Mouse (Mus musculus): ENCODE measurements at regions not wholly inside any gene's neighbourhood (a gene's known extent, or its start where the extent isn't known, plus 50 kb on each side); places are given as distances from the start of the nearest gene placed in this dataset.

GRCm38 (mm10) chr1:193655076-193655677 lies 285.1 kb upstream of the Camk1g start:
- TF ChIP-seq CTCF (conservative IDR thresholded peaks at IDR 0.05; ENCODE audit: low read length) (no peak), POU5F1 (IDR thresholded peaks at IDR 0.05; ENCODE audit: borderline replicate concordance, low read length) (no peak), NANOG (IDR thresholded peaks at IDR 0.05; ENCODE audit: borderline replicate concordance, low read length) (no peak)
- Histone ChIP-seq H3K4me1 (replicated peaks; ENCODE audit: low read depth, low read length) (peaks cover 23% of the 10 kb centered on the region), H3K4me3 (replicated peaks; ENCODE audit: low read length) (no peak overlapping the region), H3K9me3 (ENCODE audit: low read length) (0 out of 2 replicates have a peak, but pooled peaks cover 4% of the 10 kb centered on the region), H3K36me3 (ENCODE audit: insufficient read depth, low read length) (no peaks in the 10 kb centered on the region), H3K27me3 (ENCODE audit: insufficient read depth, low read length) (peaks cover 3% of the 10 kb centered on the region; the same call in 1 of the 2 replicates)

DNA sequence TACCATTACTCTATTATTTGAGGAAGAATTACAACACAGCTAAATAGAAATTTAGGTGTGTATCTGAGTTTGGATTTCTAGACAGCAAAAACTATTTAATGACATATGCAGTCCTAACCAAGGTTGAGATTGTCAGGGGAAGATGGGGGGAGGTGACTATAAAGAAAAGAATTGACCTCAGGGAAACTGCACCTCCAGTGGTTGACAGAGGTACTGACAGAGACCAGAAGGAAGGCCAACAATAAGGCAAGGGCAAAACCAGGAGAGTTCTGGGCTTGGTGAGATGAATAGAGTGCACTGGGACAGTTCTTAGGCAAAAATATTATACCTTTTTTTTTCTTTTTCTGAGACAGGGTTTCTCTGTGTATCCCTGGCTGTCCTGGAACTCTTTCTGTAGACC lies 280.2 kb upstream of the Camk1g start:
- Histone ChIP-seq H3K4me1 (replicated peaks; ENCODE audit: low read depth, low read length) (peaks cover 5% of the 10 kb centered on the region), H3K4me3 (replicated peaks; ENCODE audit: low read length) (no peak overlapping the region), H3K27me3 (ENCODE audit: insufficient read depth, low read length) (no peaks in the 10 kb centered on the region), H3K9me3 (ENCODE audit: low read length) (no peaks in the 10 kb centered on the region), H3K36me3 (ENCODE audit: insufficient read depth, low read length) (no peaks in the 10 kb centered on the region)
- TF ChIP-seq CTCF (conservative IDR thresholded peaks at IDR 0.05; ENCODE audit: low read length) (peak; percentile 67), POU5F1 (IDR thresholded peaks at IDR 0.05; ENCODE audit: borderline replicate concordance, low read length) (no peak)

DNA sequence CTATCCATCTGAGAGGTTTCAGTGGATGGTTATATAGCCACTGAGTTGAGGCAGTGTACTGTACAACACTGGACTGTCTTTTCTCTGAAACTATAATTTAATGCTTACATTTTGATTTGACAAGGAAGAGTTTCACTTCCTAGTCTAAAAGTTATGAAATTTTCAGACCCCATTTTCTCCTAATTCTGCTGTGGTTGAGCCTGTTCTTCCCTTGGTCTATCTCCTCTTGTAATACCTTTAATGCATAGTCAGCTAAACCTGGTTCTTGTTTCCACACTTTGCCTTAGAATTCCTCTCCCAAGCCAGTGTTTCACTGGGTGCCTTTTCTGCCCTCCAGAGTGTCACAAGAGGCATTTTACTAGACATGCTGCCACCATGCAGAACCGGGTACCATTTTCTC lies 279.3 kb upstream of the Camk1g start:
- Histone ChIP-seq H3K4me1 (replicated peaks; ENCODE audit: low read depth, low read length) (no peaks in the 10 kb centered on the region), H3K36me3 (ENCODE audit: insufficient read depth, low read length) (no peaks in the 10 kb centered on the region), H3K4me3 (replicated peaks; ENCODE audit: low read length) (no peak overlapping the region), H3K27me3 (ENCODE audit: insufficient read depth, low read length) (no peaks in the 10 kb centered on the region), H3K9me3 (ENCODE audit: low read length) (0 out of 2 replicates have a peak, but pooled peaks cover 2% of the 10 kb centered on the region)
- no peak for TF ChIP-seq POU5F1 (IDR thresholded peaks at IDR 0.05; ENCODE audit: borderline replicate concordance, low read length)
- no peak for TF ChIP-seq NANOG (IDR thresholded peaks at IDR 0.05; ENCODE audit: borderline replicate concordance, low read length)
- no peak for TF ChIP-seq CTCF (conservative IDR thresholded peaks at IDR 0.05; ENCODE audit: low read length)

DNA sequence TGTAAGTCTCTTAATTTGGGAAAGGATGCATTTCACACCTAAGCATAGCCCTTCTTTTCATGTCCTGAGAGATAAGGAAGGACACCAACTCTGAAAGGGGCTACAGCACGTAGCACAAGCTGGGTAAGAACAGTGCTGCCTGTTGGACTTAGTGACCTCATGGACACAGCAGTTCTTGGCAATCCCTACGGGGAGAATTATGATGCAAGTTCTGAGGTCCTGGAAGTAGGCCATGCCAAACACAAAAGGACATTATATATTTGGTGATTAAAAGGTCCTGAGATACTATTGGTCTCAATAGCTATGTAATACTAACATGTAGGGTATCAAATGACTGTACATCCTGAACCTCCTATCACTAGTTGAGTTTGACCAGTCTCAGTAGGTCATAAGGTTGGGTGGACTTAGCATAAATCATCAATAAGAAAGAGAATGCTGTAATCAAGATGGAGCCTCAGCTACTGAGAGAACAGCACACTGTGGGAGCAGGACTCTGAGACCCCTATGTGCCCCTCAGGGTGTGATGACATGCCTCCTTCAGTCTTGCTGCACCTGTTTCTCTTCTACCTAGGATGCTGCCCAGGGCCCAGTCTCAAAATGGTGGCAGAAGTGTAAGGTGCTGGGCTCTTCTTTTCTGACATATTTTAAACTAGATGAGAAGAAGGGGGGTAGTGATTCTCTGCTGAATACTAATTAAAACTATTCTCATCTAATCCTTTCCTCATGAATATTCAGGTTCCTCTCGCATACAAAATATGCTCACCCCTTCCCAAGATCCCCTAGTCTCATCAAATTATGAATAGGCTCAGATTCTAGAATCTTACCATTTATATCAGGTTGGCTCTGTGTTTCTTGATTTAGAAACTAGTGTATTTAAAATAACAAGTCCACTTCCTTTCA lies 277.5 kb upstream of the Camk1g start:
- Histone ChIP-seq H3K36me3 (ENCODE audit: insufficient read depth, low read length) (no peaks in the 10 kb centered on the region), H3K4me1 (replicated peaks; ENCODE audit: low read depth, low read length) (no peaks in the 10 kb centered on the region), H3K27me3 (ENCODE audit: insufficient read depth, low read length) (no peaks in the 10 kb centered on the region), H3K4me3 (replicated peaks; ENCODE audit: low read length) (no peak overlapping the region), H3K9me3 (ENCODE audit: low read length) (0 out of 2 replicates have a peak, but pooled peaks cover 3% of the 10 kb centered on the region)
- TF ChIP-seq CTCF (conservative IDR thresholded peaks at IDR 0.05; ENCODE audit: low read length) (no peak), POU5F1 (IDR thresholded peaks at IDR 0.05; ENCODE audit: borderline replicate concordance, low read length) (no peak), NANOG (IDR thresholded peaks at IDR 0.05; ENCODE audit: borderline replicate concordance, low read length) (no peak)

GRCm38 (mm10) chr1:193644506-193644905 lies 274.4 kb upstream of the Camk1g start:
- Histone ChIP-seq H3K9me3 (ENCODE audit: low read length) (0 out of 2 replicates have a peak, but pooled peaks cover 3% of the 10 kb centered on the region), H3K4me3 (replicated peaks; ENCODE audit: low read length) (no peak overlapping the region), H3K27me3 (ENCODE audit: insufficient read depth, low read length) (no peaks in the 10 kb centered on the region), H3K4me1 (replicated peaks; ENCODE audit: low read depth, low read length) (no peaks in the 10 kb centered on the region), H3K36me3 (ENCODE audit: insufficient read depth, low read length) (no peaks in the 10 kb centered on the region)
- TF ChIP-seq NANOG (IDR thresholded peaks at IDR 0.05; ENCODE audit: borderline replicate concordance, low read length) = no peak
- TF ChIP-seq POU5F1 (IDR thresholded peaks at IDR 0.05; ENCODE audit: borderline replicate concordance, low read length) = no peak

DNA sequence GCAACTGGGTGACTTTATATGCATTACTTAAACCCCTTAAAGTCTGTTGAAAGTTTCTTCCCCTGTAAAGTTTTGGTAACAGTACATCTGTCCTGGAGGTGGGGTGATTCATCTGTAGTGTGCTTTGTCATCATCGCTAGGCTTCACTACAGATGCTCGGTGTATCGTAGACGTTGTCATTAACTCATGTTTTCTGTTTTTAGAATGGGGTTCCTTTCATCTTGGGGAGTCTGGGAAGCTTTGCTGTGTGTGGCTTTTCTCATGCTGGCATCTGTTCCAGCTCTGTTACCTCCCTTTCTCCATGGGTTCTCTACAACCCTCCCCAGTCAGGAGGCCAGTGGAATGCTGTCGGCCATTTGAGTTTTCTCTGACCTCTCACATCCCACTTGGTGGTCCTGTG lies 266.4 kb upstream of the Camk1g start:
- no peaks in the 10 kb centered on the region for H3K27me3 ChIP-seq (ENCODE audit: insufficient read depth, low read length)
- peaks cover 9% of the 10 kb centered on the region for H3K4me1 ChIP-seq (replicated peaks; ENCODE audit: low read depth, low read length)
- no peak overlapping the region for H3K4me3 ChIP-seq (replicated peaks; ENCODE audit: low read length)
- no peak for TF ChIP-seq POU5F1 (IDR thresholded peaks at IDR 0.05; ENCODE audit: borderline replicate concordance, low read length)
- no peak for TF ChIP-seq NANOG (IDR thresholded peaks at IDR 0.05; ENCODE audit: borderline replicate concordance, low read length)
- TF ChIP-seq CTCF (conservative IDR thresholded peaks at IDR 0.05; ENCODE audit: low read length) = no peak
- no peaks in the 10 kb centered on the region for H3K36me3 ChIP-seq (ENCODE audit: insufficient read depth, low read length)
- no peaks in the 10 kb centered on the region for H3K9me3 ChIP-seq (ENCODE audit: low read length)

- H3K27me3 ChIP-seq (ENCODE audit: insufficient read depth, low read length) = 0 out of 2 replicates have a peak, but pooled peaks cover 7% of the 10 kb centered on the region
- no peak for TF ChIP-seq CTCF (conservative IDR thresholded peaks at IDR 0.05; ENCODE audit: low read length)
These were observed 262.0 kb upstream of the Camk1g start for GRCm38 (mm10) chr1:193632115-193632514.

GRCm38 (mm10) chr1:193629887-193630286 lies 259.8 kb upstream of the Camk1g start:
- peaks cover 16% of the 10 kb centered on the region; the same call in 1 of the 2 replicates for H3K27me3 ChIP-seq (ENCODE audit: insufficient read depth, low read length)
- TF ChIP-seq CTCF (conservative IDR thresholded peaks at IDR 0.05; ENCODE audit: low read length) = no peak
- TF ChIP-seq NANOG (IDR thresholded peaks at IDR 0.05; ENCODE audit: borderline replicate concordance, low read length) = no peak
- no peaks in the 10 kb centered on the region for H3K36me3 ChIP-seq (ENCODE audit: insufficient read depth, low read length)
- no peak overlapping the region for H3K4me3 ChIP-seq (replicated peaks; ENCODE audit: low read length)
- H3K4me1 ChIP-seq (replicated peaks; ENCODE audit: low read depth, low read length) = peaks cover 21% of the 10 kb centered on the region
- H3K9me3 ChIP-seq (ENCODE audit: low read length) = no peaks in the 10 kb centered on the region

More at GRCm38 (mm10) chr1:193632115-193632514, 262.0 kb upstream of the Camk1g start:
- Histone ChIP-seq H3K4me3 (replicated peaks; ENCODE audit: low read length) (peak overlapping the region; percentile 20; the same call in 1 of the 2 replicates), H3K36me3 (ENCODE audit: insufficient read depth, low read length) (no peaks in the 10 kb centered on the region), H3K9me3 (ENCODE audit: low read length) (no peaks in the 10 kb centered on the region), H3K4me1 (replicated peaks; ENCODE audit: low read depth, low read length) (peaks cover 21% of the 10 kb centered on the region)

All from E14TG2a.4 (cell line).